Mouse (Mus musculus) right cerebral cortex, postnatal 10 days (tissue): ENCODE data around the gene Pet100.
"Not testable (repeated sequence)": the region's sequence is repeated elsewhere in the genome, so short reads cannot be mapped to it uniquely, and the experiment has no call there.

Experiments
- DNase-seq, 2 experiments: peaks; one replicate each; pipeline ENCODE4 v3.0.0; 2021; ENCODE audit warnings: low spot score in 2 of 2

The Pet100 gene

GRCm38 (mm10) chr8:3621199-3621970, at the start of gene Pet100, which contains the start of gene Xab2:
Gene Pet100, plus strand, starts transcription at chr8:3621548.
Gene Xab2, minus strand, starts transcription at chr8:3621316.
- DNase-seq, result peak; percentile 100

GRCm38 (mm10) chr8:3574546-3574945, 46.8 kb upstream of the Pet100 start:
- DNase-seq, result no peak

GRCm38 (mm10) chr8:3576211-3576960, 45.0 kb upstream of the Pet100 start:
- DNase-seq, result no peak

GRCm38 (mm10) chr8:3579390-3580364, 41.7 kb upstream of the Pet100 start:
- no peak for DNase-seq

- DNase-seq, result not testable (repeated sequence)
Observed at GRCm38 (mm10) chr8:3581961-3582360, 39.4 kb upstream of the Pet100 start.

- no peak for DNase-seq
Observed at GRCm38 (mm10) chr8:3586452-3586851, 34.9 kb upstream of the Pet100 start.

GRCm38 (mm10) chr8:3586993-3587390, 34.4 kb upstream of the Pet100 start, which contains the start of gene Camsap3:
Gene Camsap3, plus strand, starts transcription at chr8:3587293.
- DNase-seq, result no peak

- peak; percentile 84 to 85 for DNase-seq
Observed at GRCm38 (mm10) chr8:3587391-3588257, 33.7 kb upstream of the Pet100 start.

- peak; percentile 33 to 45 for DNase-seq
Observed at GRCm38 (mm10) chr8:3588258-3588633, 33.1 kb upstream of the Pet100 start.

GRCm38 (mm10) chr8:3593470-3593869, 27.9 kb upstream of the Pet100 start:
- DNase-seq, result no peak

- no peak for DNase-seq
Observed at GRCm38 (mm10) chr8:3594466-3594865, 26.9 kb upstream of the Pet100 start.

GRCm38 (mm10) chr8:3598054-3598453, 23.3 kb upstream of the Pet100 start:
- DNase-seq, result no peak

GRCm38 (mm10) chr8:3599219-3599618, 22.1 kb upstream of the Pet100 start:
- DNase-seq, result no peak

- DNase-seq, result no peak
Observed at GRCm38 (mm10) chr8:3600401-3600800, 20.9 kb upstream of the Pet100 start.

- no peak for DNase-seq
Observed at GRCm38 (mm10) chr8:3603439-3603838, 17.9 kb upstream of the Pet100 start.

GRCm38 (mm10) chr8:3606593-3606992, 14.8 kb upstream of the Pet100 start:
- DNase-seq, result no peak

GRCm38 (mm10) chr8:3607822-3608221, 13.5 kb upstream of the Pet100 start:
- DNase-seq, result no peak

- DNase-seq, result no peak
Observed at GRCm38 (mm10) chr8:3609046-3609815, 12.1 kb upstream of the Pet100 start.

GRCm38 (mm10) chr8:3609816-3610150, 11.6 kb upstream of the Pet100 start:
- DNase-seq, result no peak

GRCm38 (mm10) chr8:3622119-3622518, 771 bp downstream of the Pet100 start:
- DNase-seq, result no peak
